Mouse (Mus musculus): ENCODE results near the gene Ppp2r5e.

The Ppp2r5e gene

GRCm38 (mm10) chr12:75537019-75537672 is 58.9 kb downstream of the Ppp2r5e start:
- 55% methylated on average over 7 of the region's 7 CpGs for WGBS

DNA sequence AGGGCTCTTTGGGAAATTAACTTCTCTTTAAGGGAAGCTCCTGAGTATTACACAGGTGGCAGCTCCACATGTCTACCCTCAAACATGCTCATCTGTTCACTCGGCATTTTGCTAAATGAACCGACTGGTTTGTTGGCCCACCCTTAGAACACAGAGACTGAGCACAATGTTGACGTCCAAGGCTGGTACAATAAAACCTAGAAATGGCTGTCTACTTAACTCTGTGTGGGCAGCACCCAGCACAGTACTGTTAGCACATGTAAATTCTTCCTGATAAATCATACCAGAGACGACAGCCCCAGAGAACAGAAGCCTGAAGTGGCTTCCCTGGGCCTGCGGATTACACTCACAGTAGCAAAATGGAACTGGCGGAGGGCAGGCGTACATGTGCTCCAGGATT is 59.5 kb downstream of the Ppp2r5e start:
- WGBS = 60% methylated on average over 7 of the region's 7 CpGs

DNA sequence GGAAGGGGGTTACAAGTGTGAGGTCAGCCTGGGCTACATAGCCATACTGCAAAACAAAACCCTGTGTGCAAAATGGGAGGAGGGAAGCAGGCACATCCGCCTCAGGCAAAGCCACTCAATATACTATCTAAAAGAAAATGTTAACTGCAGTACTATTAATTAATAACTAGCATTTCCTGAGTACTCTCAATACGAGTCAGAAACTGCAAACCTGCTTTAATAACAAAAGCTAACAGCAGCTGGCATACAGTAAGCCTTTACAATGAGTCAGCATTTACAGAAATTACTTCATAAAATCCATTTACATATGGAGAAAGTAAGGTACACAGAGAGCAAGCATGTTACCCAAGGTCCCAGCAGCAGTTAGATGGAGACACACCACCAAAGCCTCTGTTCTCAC is 64.2 kb downstream of the Ppp2r5e start:
- 74% methylated on average over 2 of the region's 2 CpGs for WGBS

- 57% methylated on average over 7 of the region's 7 CpGs for WGBS
Measured at GRCm38 (mm10) chr12:75528857-75529808, 66.9 kb downstream of the Ppp2r5e start.

- 56% methylated on average over 1 of the region's 1 CpGs for WGBS
Measured at GRCm38 (mm10) chr12:75528300-75528699, 67.7 kb downstream of the Ppp2r5e start.

DNA sequence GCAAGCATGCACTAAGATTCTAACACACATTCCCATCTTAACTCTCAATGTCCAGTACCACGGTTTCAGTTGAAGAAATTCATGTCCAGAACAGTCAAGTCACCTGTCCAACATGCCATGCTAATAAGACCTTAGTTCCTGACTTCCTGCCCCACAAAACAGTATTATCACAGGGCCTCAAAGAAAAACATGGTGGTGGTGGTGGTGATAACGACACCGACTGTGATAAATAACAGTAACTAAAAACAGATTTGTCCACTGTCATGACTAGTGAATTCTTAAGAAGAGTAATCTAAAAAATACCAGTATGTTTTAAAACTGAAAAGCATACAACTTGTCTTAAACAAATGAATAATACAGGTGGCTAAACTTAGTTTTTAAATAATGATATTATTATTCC is 71.8 kb downstream of the Ppp2r5e start:
- WGBS = 85% methylated on average over 3 of the region's 3 CpGs

DNA sequence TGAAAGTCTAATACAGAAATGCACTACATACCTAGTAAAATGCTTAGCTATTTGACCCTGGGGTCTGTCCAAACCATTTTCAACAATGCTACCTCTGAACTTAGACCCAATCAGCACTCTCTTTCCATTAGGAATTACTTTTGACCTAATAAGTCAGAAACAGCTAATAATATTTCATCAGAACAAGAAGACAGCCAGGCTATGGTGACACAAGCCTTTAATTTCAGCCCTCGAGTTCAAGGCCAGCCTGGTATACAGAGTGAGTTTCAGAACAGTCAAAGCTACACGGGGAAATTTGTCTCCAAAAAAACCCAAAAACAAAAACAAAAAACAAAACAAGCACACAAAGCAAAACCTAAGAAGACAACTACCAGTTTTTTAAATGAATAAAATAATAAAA is 73.1 kb downstream of the Ppp2r5e start:
- 79% methylated on average over 2 of the region's 2 CpGs for WGBS

GRCm38 (mm10) chr12:75522360-75522759 is 73.7 kb downstream of the Ppp2r5e start:
- 98% methylated on average over 2 of the region's 2 CpGs for WGBS

- 45% methylated on average over 3 of the region's 3 CpGs for WGBS
Measured at GRCm38 (mm10) chr12:75520395-75520794, 75.7 kb downstream of the Ppp2r5e start.

DNA sequence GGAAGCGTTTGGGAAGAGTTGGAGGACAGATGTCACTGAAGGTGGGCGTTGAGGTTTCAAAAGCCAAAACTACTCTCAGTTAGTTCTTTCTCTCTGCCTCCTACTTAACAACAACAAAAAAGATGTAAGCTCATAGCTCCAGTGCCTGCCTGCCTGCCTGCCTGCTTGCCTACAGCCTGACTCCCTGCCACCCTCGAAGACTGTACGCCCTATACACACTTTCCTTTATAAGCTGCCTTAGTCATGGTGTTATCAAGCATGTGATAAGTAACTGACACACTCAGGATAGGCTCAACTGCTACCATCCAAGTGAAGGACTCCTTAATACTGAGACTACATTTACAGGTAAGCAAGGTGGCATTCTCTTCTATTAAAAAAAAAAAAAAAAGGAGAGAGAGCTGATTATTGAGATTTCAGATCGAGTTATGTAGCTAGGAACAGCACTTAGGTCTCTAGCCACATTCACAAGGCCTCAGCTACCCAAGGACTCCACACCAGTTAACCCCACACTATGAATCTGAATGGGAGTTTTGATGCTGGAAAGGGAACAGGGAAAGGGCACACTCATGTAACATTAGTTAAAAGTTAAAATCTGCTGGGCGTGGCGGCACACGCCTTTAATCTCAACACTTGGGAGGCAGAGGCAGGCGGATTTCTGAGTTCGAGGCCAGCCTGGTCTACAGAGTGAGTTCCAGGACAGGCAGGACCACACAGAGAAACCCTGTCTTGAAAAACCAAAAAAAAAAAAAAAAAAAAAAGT is 76.7 kb downstream of the Ppp2r5e start:
- 77% methylated on average over 10 of the region's 10 CpGs for WGBS

- WGBS = 79% methylated on average over 10 of the region's 10 CpGs
Measured at GRCm38 (mm10) chr12:75515301-75515906, 80.6 kb downstream of the Ppp2r5e start.

GRCm38 (mm10) chr12:75511520-75511919 is 84.5 kb downstream of the Ppp2r5e start:
- WGBS = 83% methylated on average over 2 of the region's 2 CpGs

DNA sequence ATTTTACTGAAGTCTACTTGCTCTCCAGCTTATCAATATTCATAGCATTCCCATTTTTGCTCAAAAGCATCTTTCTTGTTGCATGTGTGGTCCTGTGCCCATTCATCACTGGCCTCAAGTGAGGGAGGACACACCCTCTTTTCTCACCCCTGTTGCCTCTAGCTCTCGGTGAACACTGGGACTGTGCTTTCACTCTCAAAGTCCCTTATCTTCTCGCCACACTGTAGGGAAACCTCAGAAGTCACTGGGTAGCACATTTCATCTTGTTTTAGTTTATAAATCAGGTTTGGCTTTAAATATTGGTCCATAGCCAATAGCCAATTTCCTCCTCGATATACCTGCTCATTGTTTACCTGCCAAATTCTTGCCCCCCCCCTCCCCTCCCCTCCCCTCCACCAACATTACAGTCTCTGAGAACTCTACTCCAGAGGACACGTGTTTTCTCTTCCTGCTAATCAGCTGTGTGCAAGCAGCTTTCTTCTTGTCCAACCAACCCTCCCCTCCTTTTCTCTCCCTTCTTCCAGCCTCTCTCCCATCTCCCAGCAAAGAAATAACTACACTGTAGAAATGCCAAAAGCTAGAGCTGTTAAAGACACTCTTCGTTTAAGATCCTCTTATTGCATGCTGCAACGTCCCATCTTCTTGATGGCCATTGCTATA is 90.9 kb downstream of the Ppp2r5e start:
- 64% methylated on average over 6 of the region's 6 CpGs for WGBS

- WGBS = 60% methylated on average over 4 of the region's 4 CpGs
Measured at GRCm38 (mm10) chr12:75502664-75503063, 93.4 kb downstream of the Ppp2r5e start.

DNA sequence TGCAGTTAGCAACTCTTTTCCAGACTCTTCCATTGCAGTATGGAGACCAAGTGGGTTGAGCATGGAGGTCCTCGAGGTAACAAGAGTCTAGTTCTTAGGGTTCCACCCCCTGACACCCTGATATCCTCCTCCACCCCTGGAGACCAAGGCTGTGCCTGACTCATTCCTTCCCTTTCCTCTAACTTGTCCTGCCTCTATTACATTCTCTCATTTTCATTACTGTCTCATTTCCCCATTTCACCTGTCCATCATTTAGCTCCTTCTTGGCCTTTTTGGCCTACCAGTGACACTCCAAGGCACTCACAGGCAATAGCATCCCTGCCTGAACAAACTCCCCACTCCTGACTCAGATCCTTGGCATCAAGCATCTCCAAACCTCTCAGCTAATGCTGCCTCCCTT is 98.3 kb downstream of the Ppp2r5e start:
- 76% methylated on average over 1 of the region's 1 CpGs for WGBS

DNA sequence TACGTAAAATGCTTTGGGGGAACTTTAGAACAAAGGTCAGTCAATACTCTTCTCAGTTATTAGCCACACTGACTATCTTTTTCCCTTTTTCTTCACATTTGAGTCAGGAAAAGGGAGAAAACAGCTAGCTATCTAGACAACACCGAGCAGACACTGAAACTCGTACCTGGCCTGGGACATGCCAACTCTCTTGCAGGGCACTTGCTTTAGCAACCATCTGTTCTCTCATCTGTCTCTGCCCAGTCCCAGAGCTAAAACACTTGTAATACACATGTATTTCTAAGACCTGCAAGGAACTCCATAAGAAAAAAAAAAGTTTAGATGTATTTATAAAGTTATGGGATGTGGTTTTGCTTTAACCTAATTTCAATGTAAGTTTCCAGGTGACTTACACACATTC is 100.4 kb downstream of the Ppp2r5e start:
- 74% methylated on average over 3 of the region's 3 CpGs for WGBS

DNA sequence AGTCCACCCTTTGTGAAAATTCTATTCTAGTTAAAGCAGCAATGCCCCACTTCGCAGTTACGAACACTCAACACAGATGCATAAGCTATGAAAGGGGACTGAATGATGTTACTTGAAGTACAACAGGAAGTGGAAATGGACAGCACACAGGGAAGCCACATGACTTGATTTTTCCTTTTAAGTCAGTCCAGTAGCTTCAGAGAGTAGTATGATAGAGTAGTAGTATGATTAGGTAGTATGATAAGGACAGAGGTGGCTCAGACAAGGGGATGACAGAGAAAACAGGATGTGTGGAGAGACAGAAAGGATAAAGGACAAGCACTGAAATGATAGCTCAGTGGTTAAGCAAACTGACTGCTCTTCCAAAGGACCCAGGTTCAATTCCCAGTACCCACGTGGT is 101.4 kb downstream of the Ppp2r5e start:
- WGBS = 83% methylated on average over 3 of the region's 3 CpGs

- 71% methylated on average over 3 of the region's 3 CpGs for WGBS
Measured at GRCm38 (mm10) chr12:75492549-75493327, 103.3 kb downstream of the Ppp2r5e start.

- 94% methylated on average over 3 of the region's 3 CpGs for WGBS
Measured at GRCm38 (mm10) chr12:75492148-75492547, 103.9 kb downstream of the Ppp2r5e start.

DNA sequence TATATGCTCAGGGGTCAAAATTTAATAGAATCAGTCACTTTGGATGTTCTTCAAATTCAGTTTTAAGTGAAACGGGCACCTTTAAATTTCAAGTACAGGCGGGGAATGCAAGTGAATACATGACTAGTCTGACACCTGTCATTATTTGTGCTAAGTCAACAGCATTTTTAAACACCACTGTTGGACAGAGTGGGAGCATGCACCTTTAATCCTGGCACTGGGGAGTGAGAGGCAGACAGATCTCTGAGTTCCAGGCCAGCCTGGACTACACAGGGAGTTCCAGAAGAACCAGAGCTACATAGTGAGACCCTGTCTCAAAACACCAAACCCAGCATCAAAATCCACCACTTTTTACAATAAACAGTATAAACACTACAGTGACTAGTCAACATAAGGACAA is 108.5 kb downstream of the Ppp2r5e start:
- WGBS = 97% methylated on average over 2 of the region's 2 CpGs
